Mouse (Mus musculus) testis, adult 2 months (tissue): ENCODE results near the gene Slc26a10. TPM values are rescaled to one million over a fixed set of nuclear protein-coding genes. Genes with fewer than 3 reads are reported as not detected.

ENCODE experiments used
- H3K27ac ChIP-seq: fragments of 200-500 bp; 2 replicates; pipeline ENCODE4 v1.5.1; 2012; ENCODE audit warnings: low read depth, low read length; ENCODE audit not compliant: control insufficient read depth, insufficient read depth
- H3K27me3 ChIP-seq: fragments of 200-500 bp; 2 replicates; pipeline ENCODE4 v1.6.1; 2012; ENCODE audit warnings: mild to moderate bottlenecking, low read length, moderate library complexity; ENCODE audit not compliant: control insufficient read depth, insufficient read depth
- H3K36me3 ChIP-seq: fragments of 200-500 bp; 2 replicates; pipeline ENCODE4 v1.6.1; 2012; ENCODE audit warnings: mild to moderate bottlenecking, low read length; ENCODE audit not compliant: control insufficient read depth, insufficient read depth
- H3K4me1 ChIP-seq: fragments of 200-500 bp; 2 replicates; pipeline ENCODE4 v1.6.1; 2012; ENCODE audit warnings: low read length; ENCODE audit not compliant: control insufficient read depth, insufficient read depth
- H3K4me3 ChIP-seq: fragments of 200-500 bp; 2 replicates; pipeline ENCODE4 v1.5.1; 2012; ENCODE audit warnings: low read depth, mild to moderate bottlenecking, low read length, moderate library complexity, mixed read lengths; ENCODE audit not compliant: control insufficient read depth
- CTCF ChIP-seq: fragments of 200-500 bp; IDR thresholded peaks from 2 replicates; pipeline ENCODE4 v1.5.1; 2012; ENCODE audit warnings: low read depth, mild to moderate bottlenecking, inconsistent platforms, low read length, moderate library complexity; ENCODE audit not compliant: control insufficient read depth, insufficient read depth, insufficient replicate concordance
- POLR2A ChIP-seq: fragments of 200-500 bp; IDR thresholded peaks from 2 replicates; pipeline ENCODE4 v1.6.1; 2012; ENCODE audit warnings: low read depth, mild to moderate bottlenecking, inconsistent platforms, low read length, moderate library complexity; ENCODE audit not compliant: control insufficient read depth
- polyA plus RNA-seq: library from polyadenylated mRNA; depleted of rRNA; stranded (reverse); fragments of >200 nt; gene quantifications from 2 replicates; pipeline ENCODE4 v1.2.3, GENCODE M21; 2012

Slc26a10 gene
- polyA plus RNA-seq, 1 experiment = 11.5 TPM

GRCm38 (mm10) chr10:127209928-127210570 lies 29.6 kb upstream of the Slc26a10 start:
- Histone ChIP-seq H3K27ac (no peak overlapping the region), H3K36me3 (peaks cover under 1% of the 10 kb centered on the region; the same call in 1 of the 2 replicates), H3K27me3 (no peaks in the 10 kb centered on the region), H3K4me1 (peaks cover 6% of the 10 kb centered on the region), H3K4me3 (no peak overlapping the region)
- no peak for TF ChIP-seq POLR2A
- no peak for TF ChIP-seq CTCF

GRCm38 (mm10) chr10:127208921-127209320 lies 28.5 kb upstream of the Slc26a10 start:
- Histone ChIP-seq H3K4me3 (no peak overlapping the region), H3K27ac (no peak overlapping the region), H3K4me1 (peaks cover 6% of the 10 kb centered on the region), H3K27me3 (no peaks in the 10 kb centered on the region), H3K36me3 (peaks cover 1% of the 10 kb centered on the region; the same call in 1 of the 2 replicates)
- TF ChIP-seq CTCF (no peak), POLR2A (no peak)

- H3K4me1 ChIP-seq = peaks cover under 1% of the 10 kb centered on the region; the same call in 1 of the 2 replicates
- TF ChIP-seq POLR2A = no peak
- no peak for TF ChIP-seq CTCF
- no peak overlapping the region for H3K27ac ChIP-seq
- no peaks in the 10 kb centered on the region for H3K27me3 ChIP-seq
- H3K36me3 ChIP-seq = peaks cover 1% of the 10 kb centered on the region; the same call in 1 of the 2 replicates
- H3K4me3 ChIP-seq = no peak overlapping the region
Measured at GRCm38 (mm10) chr10:127205373-127205772, 24.9 kb upstream of the Slc26a10 start.

GRCm38 (mm10) chr10:127204589-127204988 lies 24.1 kb upstream of the Slc26a10 start:
- Histone ChIP-seq H3K27ac (no peak overlapping the region), H3K4me1 (no peaks in the 10 kb centered on the region), H3K36me3 (peaks cover 1% of the 10 kb centered on the region; the same call in 1 of the 2 replicates), H3K4me3 (no peak overlapping the region), H3K27me3 (no peaks in the 10 kb centered on the region)
- no peak for TF ChIP-seq POLR2A
- no peak for TF ChIP-seq CTCF

- H3K27me3 ChIP-seq = no peaks in the 10 kb centered on the region
- H3K36me3 ChIP-seq = peaks cover 3% of the 10 kb centered on the region
- no peaks in the 10 kb centered on the region for H3K4me1 ChIP-seq
- no peak overlapping the region for H3K4me3 ChIP-seq
- no peak overlapping the region for H3K27ac ChIP-seq
- TF ChIP-seq POLR2A (no peak), CTCF (no peak)
Measured at GRCm38 (mm10) chr10:127203106-127203505, 22.7 kb upstream of the Slc26a10 start.

- peaks cover 3% of the 10 kb centered on the region for H3K36me3 ChIP-seq
- H3K4me1 ChIP-seq = peaks cover 8% of the 10 kb centered on the region
- H3K4me3 ChIP-seq = no peak overlapping the region
- TF ChIP-seq CTCF (no peak), POLR2A (no peak)
- H3K27me3 ChIP-seq = no peaks in the 10 kb centered on the region
- H3K27ac ChIP-seq = no peak overlapping the region
Measured at GRCm38 (mm10) chr10:127200279-127200678, 19.8 kb upstream of the Slc26a10 start.

GRCm38 (mm10) chr10:127199474-127199873 lies 19.0 kb upstream of the Slc26a10 start:
- H3K4me1 ChIP-seq = peaks cover 14% of the 10 kb centered on the region
- TF ChIP-seq POLR2A = no peak
- TF ChIP-seq CTCF = no peak
- H3K4me3 ChIP-seq = no peak overlapping the region
- H3K36me3 ChIP-seq = peaks cover 2% of the 10 kb centered on the region; the same call in 1 of the 2 replicates
- H3K27ac ChIP-seq = no peak overlapping the region
- H3K27me3 ChIP-seq = no peaks in the 10 kb centered on the region
